Mouse (Mus musculus): ENCODE measurements at regions not wholly inside any gene's neighbourhood (a gene's known extent, or its start where the extent isn't known, plus 50 kb on each side); places are given as distances from the start of the nearest gene placed in this dataset.
"Not testable (repeated sequence)": the region's sequence is repeated elsewhere in the genome, so short reads cannot be mapped to it uniquely, and the experiment has no call there.

DNA sequence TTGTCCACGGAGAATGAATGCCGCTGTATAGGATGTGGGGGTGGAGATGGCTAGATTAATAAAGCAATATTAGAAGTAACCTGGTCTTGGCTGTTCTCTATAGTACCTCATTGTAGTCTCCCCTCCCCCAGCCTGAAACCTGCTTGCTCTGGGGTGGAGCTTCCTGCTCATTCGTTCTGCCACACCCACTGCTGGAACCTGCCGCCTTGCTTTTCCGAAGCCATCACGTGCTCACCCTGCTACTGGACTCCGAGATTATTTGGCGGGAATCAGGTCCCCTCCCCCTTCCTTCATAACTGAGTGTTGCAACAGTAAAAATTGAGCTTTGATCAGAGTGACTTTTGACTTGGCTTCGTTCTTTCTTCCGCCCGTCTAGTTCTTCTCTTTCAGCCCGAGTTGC is 112.5 kb upstream of the Daam1 start:
- not testable (repeated sequence) for TF ChIP-seq CTCF (IDR thresholded peaks at IDR 0.05; ENCODE audit: extremely low read depth, insufficient read length, insufficient replicate concordance, low read depth, low read length); POLR2A (IDR thresholded peaks at IDR 0.05; ENCODE audit: low read depth, low read length)

Measured in small intestine, adult 2 months (tissue).